Mouse (Mus musculus) urinary bladder, adult 18-20 months (tissue): ENCODE measurements around the gene Rnft1.
A peak's percentile ranks its signal among the peaks of the same experiment; 100 is the strongest.

Experiments used
- DNase-seq, 2 experiments: peaks; one replicate each; pipeline ENCODE4 v3.0.0; 2022; ENCODE audit warnings: low spot score in 2 of 2, mixed read lengths in 2 of 2

The Rnft1 gene

DNA sequence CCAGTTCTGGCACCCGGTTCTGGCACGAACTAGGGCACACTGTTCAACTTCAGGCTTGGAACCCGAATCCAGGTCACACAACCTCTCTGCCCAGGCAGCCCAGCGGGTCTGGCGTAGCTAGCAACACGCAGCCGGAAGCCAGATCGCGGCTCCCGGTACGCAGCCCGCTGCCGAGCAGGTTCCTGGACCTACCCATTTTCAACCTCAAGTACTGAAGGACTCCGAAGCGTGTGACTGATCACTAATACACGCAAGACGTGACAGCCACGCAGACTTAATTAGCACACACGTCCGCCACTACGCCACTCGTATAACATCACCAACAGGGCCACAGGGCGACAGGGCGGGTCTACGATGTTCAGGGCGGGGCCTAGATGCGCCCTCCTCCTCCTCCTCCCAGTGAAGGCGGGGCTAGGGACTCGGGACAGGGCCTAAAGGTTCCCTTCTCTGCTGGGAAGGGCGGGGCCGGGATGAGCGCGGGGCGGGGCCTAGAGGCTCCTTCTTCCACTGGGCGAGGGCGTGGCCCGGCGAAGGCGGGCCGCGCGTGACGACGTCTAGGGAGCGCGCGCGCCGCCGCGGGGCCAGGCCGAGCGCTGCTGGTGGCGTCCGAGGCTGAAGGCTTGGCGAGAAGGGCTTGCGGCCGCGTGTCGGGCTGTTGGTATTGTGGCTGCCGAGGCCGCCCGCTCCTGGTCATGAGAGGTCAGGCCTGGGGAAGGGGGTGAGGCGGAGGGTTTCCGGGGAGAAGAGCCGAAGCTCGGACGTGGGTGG lies at the start of gene Rnft1:
Gene Rnft1 (plus strand): TSS at position 557 of the 768 bp plus-strand sequence.
- DNase-seq, result peak; percentile 98 to 99

DNA sequence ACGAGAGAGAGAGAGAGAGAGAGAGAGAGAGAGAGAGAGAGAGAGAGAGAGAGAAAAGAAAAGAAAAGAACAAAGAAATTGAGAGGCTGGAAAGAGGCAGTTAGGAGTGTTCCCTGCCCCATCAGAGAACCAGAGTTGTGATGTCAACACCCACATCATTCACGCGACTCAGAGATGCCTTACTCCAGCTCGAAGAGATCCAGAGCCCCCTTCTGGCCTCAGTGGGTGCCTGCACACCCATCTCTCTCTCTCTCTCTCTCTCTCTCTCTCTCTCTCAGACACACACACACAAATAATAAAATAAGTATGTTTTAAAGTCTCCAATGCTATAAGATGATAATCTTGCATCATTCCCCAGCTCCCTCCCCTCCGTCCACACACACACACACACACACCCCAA lies 47.6 kb upstream of the Rnft1 start:
- no peak for DNase-seq

DNA sequence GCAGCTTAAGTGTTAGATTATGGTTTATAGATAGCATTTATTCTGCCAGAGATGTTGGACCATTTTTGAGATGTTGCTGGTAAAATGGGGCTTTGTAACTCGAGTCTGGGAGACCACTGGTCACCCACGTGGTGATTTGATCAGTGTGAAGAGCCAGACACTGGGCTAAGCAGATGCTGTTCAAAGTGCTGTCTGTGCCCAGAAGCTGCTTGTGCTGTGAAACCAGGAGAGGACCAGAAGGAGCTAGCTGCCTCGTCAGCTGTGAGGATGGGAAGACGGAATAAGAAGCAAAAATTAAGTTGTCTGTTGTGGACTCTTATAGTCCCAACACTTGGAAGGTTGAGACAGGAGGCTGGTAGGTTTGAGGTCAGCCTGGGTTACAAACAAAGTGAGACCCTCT lies 46.2 kb upstream of the Rnft1 start:
- no peak for DNase-seq

DNA sequence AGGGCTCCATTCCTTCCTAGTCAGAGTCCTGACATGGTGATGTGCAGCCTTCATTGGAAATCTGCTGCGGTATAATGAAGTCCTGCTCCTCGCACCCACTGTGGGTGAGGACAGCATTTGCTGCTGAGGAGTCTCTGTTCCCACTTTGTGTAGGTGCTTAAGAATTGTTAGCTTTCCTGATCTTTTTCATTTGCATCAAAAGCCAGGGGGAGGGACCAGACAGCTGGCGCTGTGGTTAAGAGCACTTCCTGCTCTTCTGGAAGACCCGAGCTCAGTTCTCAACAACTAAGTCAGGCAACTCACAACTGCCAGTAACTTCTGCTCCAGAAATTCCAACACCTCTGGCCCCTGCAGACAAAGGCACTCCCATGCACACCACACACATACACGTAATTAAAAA lies 43.7 kb upstream of the Rnft1 start:
- no peak for DNase-seq

DNA sequence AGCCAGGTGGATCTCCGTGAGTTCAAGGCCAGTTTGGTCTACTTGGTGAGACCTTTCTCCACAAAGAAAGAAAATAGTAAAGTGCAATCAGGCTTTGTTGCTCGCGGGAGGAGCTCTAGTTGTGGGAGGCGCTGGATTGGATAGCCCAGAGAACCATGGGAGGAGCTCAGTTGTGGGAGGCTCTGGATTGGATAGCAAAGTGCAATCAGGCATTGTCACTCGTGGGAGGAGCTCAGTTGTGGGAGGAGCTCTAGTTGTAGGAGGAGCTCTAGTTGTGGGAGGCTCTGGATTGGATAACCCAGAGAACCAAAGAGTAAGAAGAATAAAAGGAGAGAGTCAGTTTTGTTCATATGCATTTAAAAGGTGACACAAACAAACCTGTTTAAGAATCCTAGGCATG lies 30.5 kb upstream of the Rnft1 start:
- DNase-seq, result no peak

DNA sequence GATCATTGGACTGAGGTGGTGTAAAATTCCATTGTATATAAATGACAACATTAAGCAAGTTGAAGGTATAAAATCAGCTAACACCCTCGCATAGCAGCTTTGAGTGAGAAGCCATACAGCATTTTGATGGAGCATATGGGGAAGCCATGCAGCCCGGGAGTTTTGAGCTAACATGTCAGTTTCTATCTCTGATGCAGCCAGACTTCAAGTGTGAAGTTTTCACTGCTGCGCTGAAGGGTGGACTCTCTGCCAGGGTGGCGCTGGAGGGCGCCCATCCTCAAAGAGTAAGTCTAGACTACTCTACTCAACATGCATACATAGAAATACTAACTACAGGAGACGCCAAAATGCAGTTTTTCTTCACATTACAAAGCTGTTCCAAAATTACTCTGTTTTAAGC lies 26.9 kb upstream of the Rnft1 start:
- DNase-seq, result no peak

DNA sequence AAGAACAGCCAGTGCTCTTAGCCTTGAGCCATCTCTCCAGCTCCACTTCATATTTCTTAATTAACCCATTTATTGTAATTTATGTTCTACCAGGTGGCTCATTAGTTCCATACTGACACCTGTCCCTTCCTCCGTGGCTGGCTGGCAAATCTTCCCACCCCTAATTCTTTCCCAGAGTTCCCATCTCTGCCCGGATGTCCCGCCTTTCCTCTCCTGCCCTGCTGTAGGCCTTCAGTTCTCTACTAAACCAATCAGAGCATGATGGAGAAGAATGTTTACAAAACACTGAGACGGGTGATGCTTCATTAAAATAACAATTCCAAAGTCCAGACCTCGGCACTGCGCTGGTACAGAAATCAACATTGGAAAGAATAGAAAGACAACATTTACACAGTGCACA lies 25.6 kb upstream of the Rnft1 start:
- DNase-seq, result no peak

DNA sequence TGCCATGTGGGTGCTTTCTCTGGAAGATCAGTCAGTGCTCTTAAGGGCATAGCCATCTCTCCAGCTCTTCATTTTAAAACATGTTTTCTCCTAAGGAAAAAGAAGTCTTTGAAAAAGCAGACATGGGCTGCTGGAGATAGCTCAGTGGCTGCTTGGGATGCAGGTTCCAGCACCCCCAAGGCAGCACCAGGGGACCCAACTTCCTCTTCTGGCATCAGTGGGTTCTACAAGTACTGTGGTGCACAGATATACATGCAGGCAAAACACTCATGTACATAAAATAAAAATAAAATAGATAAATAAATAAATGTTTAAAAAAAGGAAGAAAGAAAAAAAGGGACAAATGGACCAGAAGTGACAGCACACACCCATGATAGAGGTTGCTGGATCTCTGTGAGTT lies 21.9 kb upstream of the Rnft1 start:
- DNase-seq, result no peak

DNA sequence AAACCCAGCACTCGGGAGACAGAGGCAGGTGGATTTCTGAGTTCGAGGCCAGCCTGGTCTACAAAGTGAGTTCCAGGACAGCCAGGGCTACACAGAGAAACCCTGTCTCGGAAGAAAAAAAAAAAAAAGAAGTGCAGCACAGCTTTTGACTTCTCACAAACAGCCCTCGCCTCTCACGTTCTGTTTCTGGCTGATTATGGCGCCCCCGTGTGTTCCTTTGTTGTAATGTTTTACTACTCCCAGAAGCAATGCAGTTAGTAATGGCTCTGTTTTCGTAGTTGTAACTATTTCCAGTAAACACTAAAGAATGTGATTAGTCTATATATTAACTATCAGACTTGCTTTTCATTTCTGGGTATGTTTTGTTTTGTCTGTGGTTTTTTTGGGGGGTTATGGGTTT lies 20.2 kb upstream of the Rnft1 start:
- DNase-seq, result peak in 1 of 2 experiments; percentile 22

DNA sequence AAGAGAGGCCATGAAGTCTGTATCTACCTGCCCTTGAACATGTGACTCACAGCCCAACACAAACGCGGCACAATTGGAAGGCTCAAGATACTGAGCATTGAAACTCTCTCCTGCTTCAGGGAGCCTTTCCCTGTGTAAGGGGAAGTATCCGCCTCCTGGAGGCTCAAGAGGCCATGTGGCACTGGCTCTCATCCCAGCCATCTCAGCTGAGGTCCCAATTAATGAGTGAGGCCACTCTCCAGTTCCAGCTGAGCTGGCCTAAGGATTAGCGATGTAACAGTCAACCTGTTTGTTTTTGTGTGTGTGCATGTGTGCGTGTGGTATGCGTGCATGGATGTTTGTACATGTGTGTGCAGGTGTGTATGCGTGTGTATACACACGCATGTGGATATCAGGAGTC lies 16.1 kb upstream of the Rnft1 start:
- no peak for DNase-seq

DNA sequence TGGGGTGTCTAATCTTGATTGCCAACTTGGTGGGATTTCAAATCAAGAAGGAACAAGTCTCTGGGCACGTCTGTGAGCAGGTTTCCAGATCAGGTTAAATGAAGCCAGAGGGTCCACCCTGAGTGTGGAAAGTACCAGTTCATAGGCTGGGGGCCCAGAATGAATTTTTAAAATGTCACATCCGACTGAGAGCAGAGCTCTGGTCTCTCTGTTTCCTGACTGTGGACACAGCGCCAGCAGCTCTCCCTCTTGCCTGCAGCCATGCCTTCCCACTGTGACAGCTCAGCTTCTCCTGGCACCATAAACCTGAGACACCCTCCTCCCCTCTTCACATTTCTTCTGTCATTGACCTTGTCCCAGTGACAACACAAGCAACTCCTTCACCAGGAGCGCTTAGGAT lies 15.5 kb upstream of the Rnft1 start:
- no peak for DNase-seq

DNA sequence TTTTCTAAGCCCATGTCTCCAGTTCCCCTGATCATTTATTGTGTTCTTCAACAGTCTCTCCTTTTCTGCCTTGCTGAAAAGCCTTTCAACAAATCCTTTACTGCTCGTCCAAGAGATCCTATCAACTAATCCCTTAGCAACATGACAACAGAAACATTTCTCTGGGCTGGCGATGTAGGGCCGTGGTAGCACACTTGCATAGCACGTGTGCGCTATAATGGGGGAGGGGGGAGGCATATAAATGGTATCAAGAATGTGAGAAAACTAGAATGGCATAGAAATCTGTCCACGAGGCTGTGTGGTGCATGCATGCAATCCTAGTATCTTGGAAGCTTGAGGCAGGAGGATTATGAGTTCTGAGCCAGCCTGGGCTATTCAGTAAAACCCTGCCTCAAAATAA lies 12.7 kb upstream of the Rnft1 start:
- DNase-seq, result no peak

DNA sequence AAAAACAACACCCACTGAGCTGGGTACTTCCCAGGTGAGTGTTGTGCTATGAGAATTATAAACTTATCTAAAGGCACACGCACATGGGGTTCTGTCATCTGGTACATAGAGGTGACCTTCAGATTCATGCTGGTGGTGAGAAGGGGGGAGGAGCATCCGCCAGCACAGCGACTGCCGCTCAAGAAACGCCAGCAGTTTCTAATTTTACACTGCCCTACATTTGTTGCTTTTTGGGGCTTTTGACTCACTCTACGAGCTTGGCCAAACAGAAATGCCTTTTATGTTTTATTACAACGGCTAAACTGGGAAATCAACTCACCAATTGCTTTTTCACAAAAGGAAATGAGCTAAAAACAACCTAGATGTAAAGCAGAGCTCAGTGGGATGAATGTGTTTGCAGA lies 11.7 kb upstream of the Rnft1 start:
- DNase-seq, result no peak

DNA sequence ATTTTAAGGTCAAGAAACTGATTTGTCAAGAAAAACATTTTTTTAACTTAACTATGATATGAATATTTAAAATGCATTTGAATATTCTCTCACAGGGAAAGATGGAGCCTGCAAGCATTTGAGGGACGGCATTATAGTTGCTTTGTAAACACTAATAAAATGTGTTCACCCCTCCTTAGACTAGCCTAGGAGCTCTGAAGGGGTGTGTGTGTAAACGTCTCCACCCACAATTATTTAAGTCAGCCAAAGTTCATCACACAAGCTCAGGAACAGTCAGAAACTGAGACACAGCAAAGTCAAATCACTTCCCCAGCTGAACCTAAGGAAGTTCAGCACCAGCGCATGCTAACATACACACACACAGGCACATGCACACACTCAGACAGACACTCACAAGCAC lies 10.9 kb upstream of the Rnft1 start:
- DNase-seq, result no peak

DNA sequence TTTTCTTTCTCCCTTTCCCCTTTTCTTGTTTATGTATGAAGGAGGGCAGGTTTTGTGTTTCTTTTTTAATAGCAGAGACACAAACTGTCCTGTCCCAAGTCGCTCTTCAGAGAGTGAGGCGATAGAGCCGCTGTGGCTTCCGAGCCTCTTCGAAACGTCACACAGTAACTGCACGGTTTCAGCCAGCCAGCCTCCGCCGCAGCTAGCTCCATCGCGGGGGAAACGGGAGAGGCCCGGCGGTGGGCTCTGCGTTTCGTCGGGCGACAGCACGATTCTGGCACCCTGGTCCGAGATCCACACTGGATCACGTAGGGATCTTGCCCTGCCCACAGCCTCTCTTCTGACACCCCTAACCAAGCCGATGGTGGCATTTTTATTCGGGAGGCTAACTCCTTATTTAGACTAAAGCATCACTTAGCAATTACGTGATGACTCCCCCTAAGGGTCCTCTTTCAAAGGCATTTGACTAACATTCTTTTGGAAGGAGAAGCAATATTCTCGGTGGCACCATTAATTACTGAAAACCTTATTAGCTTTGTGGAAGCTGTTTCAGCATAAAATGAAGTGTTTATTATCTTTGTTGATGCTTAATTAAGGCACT lies 553 bp downstream of the Rnft1 start:
- DNase-seq, result peak in 1 of 2 experiments; percentile 19

DNA sequence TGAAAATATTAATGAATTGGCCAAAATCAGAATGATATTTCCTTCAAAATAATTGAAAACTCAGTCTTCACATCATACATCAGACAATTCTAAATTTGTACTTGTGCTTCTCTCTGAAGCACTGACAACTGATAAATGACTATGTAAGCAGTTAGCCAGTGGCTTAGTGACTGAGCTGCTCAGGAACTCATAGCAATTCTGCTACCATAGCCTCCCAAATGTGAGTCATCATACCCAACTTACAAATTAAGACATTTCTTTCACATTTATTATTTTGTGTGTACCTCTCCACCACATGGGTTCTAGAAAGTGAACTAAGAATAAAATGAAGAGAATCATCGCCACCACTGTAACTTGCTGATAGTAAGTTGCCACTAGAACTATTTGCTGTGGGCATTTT lies 6.3 kb downstream of the Rnft1 start:
- DNase-seq, result no peak

DNA sequence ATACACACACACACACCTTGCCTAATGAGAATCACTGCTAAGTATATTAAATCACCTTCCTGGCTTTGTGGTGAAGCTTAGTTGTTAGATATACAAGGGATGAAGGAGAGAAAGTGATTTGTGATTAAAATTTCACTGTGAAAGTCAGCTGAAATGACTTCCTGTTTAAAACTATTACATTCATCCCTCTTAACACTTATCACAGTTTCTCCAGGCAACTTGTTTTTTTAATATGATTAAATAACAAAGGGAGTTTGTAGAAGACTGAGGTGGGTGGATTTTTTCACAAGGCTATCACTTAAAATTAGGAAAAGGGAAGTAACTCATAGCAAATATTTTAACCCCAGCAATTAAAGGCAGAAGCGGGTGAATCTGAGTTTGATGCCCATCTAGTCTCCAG lies 12.9 kb downstream of the Rnft1 start:
- no peak for DNase-seq

DNA sequence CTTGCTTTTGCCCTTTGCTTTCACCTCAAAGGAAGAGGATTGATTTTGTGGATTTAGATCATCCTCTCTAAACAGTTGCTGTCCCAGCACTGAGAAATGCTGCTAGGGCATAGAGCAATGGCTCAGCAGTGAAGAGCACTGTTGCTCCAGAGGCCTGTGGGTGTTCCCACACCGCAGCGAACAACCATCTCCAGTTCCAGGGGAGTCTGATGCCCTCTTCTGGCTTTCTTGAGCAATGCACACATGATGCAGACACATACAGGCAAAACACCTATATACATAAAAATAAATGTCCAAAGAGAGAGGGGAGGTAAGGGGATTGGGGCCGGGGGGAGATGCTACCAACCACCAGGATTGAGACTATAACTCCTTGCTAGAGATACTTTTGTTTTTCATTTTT lies 13.5 kb downstream of the Rnft1 start:
- DNase-seq, result no peak

DNA sequence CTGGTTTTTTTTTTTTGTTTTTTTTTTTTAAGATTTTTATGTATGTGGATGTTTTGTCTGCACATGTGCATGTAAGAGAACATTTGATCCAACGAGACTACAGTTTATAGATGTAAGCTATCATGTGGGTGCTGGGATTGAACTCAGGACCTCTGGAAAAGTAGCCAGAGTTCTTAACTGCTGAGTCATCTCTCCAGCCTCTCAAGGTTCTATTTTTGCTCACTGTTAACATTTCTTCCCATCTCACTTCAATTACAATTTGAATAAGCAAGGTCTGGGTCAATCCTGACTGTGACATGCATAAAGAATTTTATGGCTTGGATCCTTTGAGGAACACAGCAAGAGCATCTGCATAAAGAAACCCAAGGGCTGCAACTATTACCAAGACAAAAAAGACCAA lies 16.3 kb downstream of the Rnft1 start:
- DNase-seq, result no peak

DNA sequence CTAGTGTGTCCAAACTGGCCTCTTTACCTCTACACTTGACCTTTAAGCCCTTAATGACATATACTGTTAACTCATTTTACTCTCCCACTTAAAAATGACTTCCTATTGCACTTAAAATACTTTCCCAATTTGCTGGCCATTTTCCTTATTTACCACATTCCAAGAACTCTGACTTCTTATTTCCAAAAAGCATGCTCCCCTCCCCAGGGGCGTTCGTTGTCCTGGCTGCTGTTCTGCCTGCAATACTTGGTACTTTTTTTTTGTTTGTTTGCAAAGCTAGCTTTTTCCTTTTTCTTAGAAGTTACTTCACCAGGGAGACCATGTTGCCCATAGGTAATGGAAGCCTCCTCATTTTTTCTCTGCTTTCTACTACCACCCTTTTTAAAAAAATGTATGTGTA lies 18.7 kb downstream of the Rnft1 start:
- no peak for DNase-seq

DNA sequence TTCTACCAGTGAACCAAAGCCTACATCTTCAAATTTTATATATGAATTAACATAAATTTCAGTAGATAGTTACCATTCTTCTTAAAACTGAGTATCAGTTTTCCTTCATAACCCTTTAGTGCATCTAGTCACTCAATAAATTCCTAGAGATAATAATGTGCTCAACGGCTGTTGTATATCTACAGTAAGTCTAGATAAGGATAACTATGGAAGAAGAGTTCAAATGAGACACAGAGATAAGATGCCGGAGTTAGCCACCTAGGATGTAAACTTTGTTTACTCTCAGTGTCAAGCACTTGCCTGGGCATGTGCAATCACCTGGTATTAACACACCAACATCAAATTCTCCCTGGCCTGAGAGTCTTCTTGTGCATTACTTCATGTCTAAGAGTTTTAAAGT lies 22.9 kb downstream of the Rnft1 start:
- DNase-seq, result no peak

DNA sequence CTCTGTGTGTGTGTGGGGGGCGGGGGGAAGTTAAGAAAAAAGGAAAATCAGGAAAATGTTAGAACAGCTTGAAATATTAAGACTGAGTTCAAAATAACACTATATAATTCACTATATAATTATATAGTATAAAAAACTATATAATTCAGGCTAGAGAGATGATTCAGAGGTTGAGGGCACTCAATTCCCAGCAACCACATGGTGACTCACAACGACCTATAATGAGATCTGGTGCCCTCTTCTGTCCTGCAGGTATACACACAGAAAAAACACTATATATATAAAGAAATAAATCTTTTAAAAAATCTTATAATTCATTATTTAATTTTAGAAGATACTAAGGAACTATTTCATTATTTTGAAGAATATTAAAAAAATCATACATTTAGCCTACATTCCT lies 23.5 kb downstream of the Rnft1 start:
- DNase-seq, result no peak

DNA sequence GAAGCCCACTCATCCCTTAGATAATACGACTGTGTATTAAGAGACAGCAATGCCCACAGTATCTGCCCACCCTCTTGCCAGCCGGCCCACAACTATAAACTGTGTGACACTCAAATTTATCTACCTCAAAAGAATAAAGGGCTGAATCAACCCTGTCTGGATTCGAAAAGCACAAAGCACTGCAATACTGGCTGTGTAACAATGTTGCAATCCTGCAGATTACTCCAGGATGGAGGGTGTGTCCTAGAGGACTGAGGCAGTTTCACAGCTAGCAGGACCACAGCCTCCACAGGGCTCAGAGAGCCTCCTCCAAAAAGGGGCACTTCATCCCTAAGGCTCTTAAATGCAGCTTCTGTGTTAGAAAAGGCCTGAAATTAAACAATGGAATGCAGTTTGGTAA lies 32.2 kb downstream of the Rnft1 start:
- no peak for DNase-seq

DNA sequence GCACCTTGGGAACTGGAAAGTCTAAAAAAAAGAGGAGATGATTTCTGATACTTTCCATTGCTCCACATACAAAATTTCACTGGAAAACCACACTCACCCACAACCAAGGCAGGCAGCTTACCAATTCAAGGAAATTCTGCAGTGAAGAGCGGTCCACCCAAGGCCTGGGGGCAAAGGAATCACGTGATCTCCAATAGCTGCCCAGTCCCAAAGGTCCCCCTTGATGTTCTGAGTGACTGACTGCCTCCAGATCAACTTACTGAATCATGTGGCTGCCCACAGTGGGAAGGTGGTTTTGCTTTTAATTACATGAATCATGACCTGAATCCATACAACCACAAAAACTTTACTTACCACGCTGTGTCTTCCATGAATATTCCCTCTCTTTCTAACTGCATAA lies 32.8 kb downstream of the Rnft1 start:
- DNase-seq, result no peak
